Mouse (Mus musculus): ENCODE measurements around the gene Mrgprb8. TPM values are rescaled to one million over a fixed set of nuclear protein-coding genes. Genes with fewer than 3 reads are reported as not detected.

Gene Mrgprb8
- not detected for polyA plus RNA-seq (2014; fragmentation: Illumina TruSeq; extraction: RNeasy Lipid Tissue Mini Kit (QIAGEN cat#74804); ENCODE audit: low read depth, low replicate concordance)

GRCm38 (mm10) chr7:48388226-48388625 is at the start of gene Mrgprb8:
TSS of gene Mrgprb8 (plus strand) at chr7:48388526.

Other genes starting within 250 kb of the Mrgprb8 start
- not detected for gene Mrgprb5, start 219.5 kb upstream of the Mrgprb8 start, polyA plus RNA-seq (2014; fragmentation: Illumina TruSeq; extraction: RNeasy Lipid Tissue Mini Kit (QIAGEN cat#74804); ENCODE audit: low read depth, low replicate concordance)
- not detected for gene Mrgprb4, start 189.2 kb upstream of the Mrgprb8 start, polyA plus RNA-seq (2014; fragmentation: Illumina TruSeq; extraction: RNeasy Lipid Tissue Mini Kit (QIAGEN cat#74804); ENCODE audit: low read depth, low replicate concordance)
- not detected for gene Mrgprb1, start 67.8 kb downstream of the Mrgprb8 start, polyA plus RNA-seq (2014; fragmentation: Illumina TruSeq; extraction: RNeasy Lipid Tissue Mini Kit (QIAGEN cat#74804); ENCODE audit: low read depth, low replicate concordance)
- not detected for gene Mrgprx2, start 110.8 kb downstream of the Mrgprb8 start, polyA plus RNA-seq (2014; fragmentation: Illumina TruSeq; extraction: RNeasy Lipid Tissue Mini Kit (QIAGEN cat#74804); ENCODE audit: low read depth, low replicate concordance)
- not detected for gene Mrgprb2, start 169.6 kb downstream of the Mrgprb8 start, polyA plus RNA-seq (2014; fragmentation: Illumina TruSeq; extraction: RNeasy Lipid Tissue Mini Kit (QIAGEN cat#74804); ENCODE audit: low read depth, low replicate concordance)